Mouse (Mus musculus) testis, adult 2 months (tissue): ENCODE results near the gene Cryba2.

Source experiments
- CTCF ChIP-seq: fragments of 200-500 bp; IDR thresholded peaks from 2 replicates; pipeline ENCODE4 v1.5.1; 2012; ENCODE audit warnings: low read depth, mild to moderate bottlenecking, inconsistent platforms, low read length, moderate library complexity; ENCODE audit not compliant: control insufficient read depth, insufficient read depth, insufficient replicate concordance
- POLR2A ChIP-seq: fragments of 200-500 bp; IDR thresholded peaks from 2 replicates; pipeline ENCODE4 v1.6.1; 2012; ENCODE audit warnings: low read depth, mild to moderate bottlenecking, inconsistent platforms, low read length, moderate library complexity; ENCODE audit not compliant: control insufficient read depth

DNA sequence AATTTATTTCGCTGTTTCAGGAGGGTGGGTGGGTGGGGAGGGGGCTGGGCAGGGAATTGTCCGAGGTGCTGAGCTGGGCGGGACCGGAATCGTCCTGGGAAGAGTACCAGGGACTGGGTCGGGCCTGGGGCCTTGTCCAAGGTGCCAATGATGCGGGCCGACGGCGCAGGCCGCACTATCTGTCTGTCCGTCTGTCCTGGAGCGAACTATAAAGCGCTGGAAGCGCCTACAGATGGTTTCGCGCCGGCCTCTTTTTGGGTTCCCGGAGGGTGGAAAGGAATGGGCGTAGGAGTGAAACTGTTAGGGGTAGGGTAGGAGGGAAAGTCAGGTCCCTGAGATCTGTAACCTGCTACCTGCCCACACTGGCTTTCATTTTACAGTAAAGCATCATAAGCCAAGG, 35.7 kb downstream of the Cryba2 start:
- TF ChIP-seq POLR2A: no peak
- no peak for TF ChIP-seq CTCF
